Mouse (Mus musculus) MEL (cell line): Measurements from ENCODE around the gene Extl1. TPM values are rescaled to one million over a fixed set of nuclear protein-coding genes. Genes with fewer than 3 reads are reported as not detected.
A peak's percentile ranks its signal among the peaks of the same experiment; 100 is the strongest.

Source experiments
- DNase-seq: peaks from one replicate; pipeline ENCODE4 v3.0.0; 2011; ENCODE audit warnings: low read depth, low spot score
- H3K27ac ChIP-seq: 2 replicates; pipeline ENCODE4 v1.5.1; 2012; ENCODE audit warnings: low read depth, mild to moderate bottlenecking, control low read depth, low read length, moderate library complexity; ENCODE audit not compliant: control insufficient read depth
- H3K27me3 ChIP-seq, 2 experiments: fragments of 150-350 bp in 1 of 2; sonication (generic) in 1 of 2; 2 replicates each; pipeline ENCODE4 v1.6.1; 2012; ENCODE audit warnings: low read length in 2 of 2, mild to moderate bottlenecking in 2 of 2, improper control_type of control experiment in 1 of 2, moderate library complexity in 1 of 2; ENCODE audit not compliant: insufficient read depth in 2 of 2, control insufficient read depth in 1 of 2
- H3K36me3 ChIP-seq, 2 experiments: 2 replicates each; pipeline ENCODE4 v1.6.1; 2012 to 2014; ENCODE audit warnings: low read length in 2 of 2, improper control_type of control experiment in 1 of 2, inconsistent platforms in 1 of 2, mild to moderate bottlenecking in 1 of 2; ENCODE audit not compliant: insufficient read depth in 2 of 2, control insufficient read depth in 1 of 2
- H3K4me1 ChIP-seq, 2 experiments: fragments of 150-350 bp in 1 of 2; sonication (generic) in 1 of 2; 2 replicates each; pipeline ENCODE4 v1.6.1; 2012; ENCODE audit warnings: low read length in 2 of 2, improper control_type of control experiment in 1 of 2, mild to moderate bottlenecking in 1 of 2; ENCODE audit not compliant: insufficient read depth in 2 of 2, control insufficient read depth in 1 of 2
- H3K4me3 ChIP-seq, 2 experiments: fragments of 150-350 bp in 1 of 2; sonication (generic) in 1 of 2; 2 replicates each; pipeline ENCODE4 v1.5.1; 2012; ENCODE audit warnings: low read depth in 2 of 2, low read length in 2 of 2, mild to moderate bottlenecking in 2 of 2, moderate library complexity in 2 of 2, control low read depth in 1 of 2, improper control_type of control experiment in 1 of 2; ENCODE audit not compliant: control insufficient read depth in 1 of 2, insufficient read depth in 1 of 2
- H3K79me2 ChIP-seq: 2 replicates; pipeline ENCODE4 v1.6.1; 2012; ENCODE audit warnings: mild to moderate bottlenecking, low read length, moderate library complexity; ENCODE audit not compliant: control insufficient read depth, poor library complexity, insufficient read depth
- H3K9ac ChIP-seq: 2 replicates; pipeline ENCODE4 v1.6.1; 2012; ENCODE audit warnings: low read depth, mild to moderate bottlenecking, control low read depth, low read length, moderate library complexity; ENCODE audit not compliant: control insufficient read depth, poor library complexity, severe bottlenecking
- H3K9me3 ChIP-seq: fragments of 150-350 bp; sonication (generic); replicated peaks from 2 replicates; pipeline ENCODE4 v1.6.1; 2012; ENCODE audit warnings: mild to moderate bottlenecking, low read length, improper control_type of control experiment, moderate library complexity; ENCODE audit not compliant: insufficient read depth
- CHD1 ChIP-seq: IDR thresholded peaks from 2 replicates; pipeline ENCODE4 v1.6.1; 2012; ENCODE audit warnings: low read depth, mild to moderate bottlenecking, inconsistent platforms, low read length, improper control_type of control experiment
- CTCF ChIP-seq, 3 experiments: IDR thresholded peaks in 2 of 3; conservative IDR thresholded peaks in 1 of 3; 2 replicates each; pipeline ENCODE4 v1.5.1; 2011 to 2012; ENCODE audit warnings: low read length in 3 of 3, low read depth in 2 of 3, mild to moderate bottlenecking in 2 of 3, improper control_type of control experiment in 1 of 3, inconsistent platforms in 1 of 3, mixed read lengths in 1 of 3, moderate library complexity in 1 of 3; ENCODE audit not compliant: control insufficient read depth in 1 of 3, insufficient read depth in 1 of 3, poor library complexity in 1 of 3, severe bottlenecking in 1 of 3
- ELF1 ChIP-seq: IDR thresholded peaks from 2 replicates; pipeline ENCODE4 v1.6.1; 2014; ENCODE audit warnings: low read depth, mild to moderate bottlenecking, inconsistent platforms, low read length, improper control_type of control experiment, moderate library complexity
- EP300 ChIP-seq, 2 experiments: IDR thresholded peaks; 2 replicates each; pipeline ENCODE4 v1.6.1; 2011; ENCODE audit warnings: improper control_type of control experiment in 2 of 2, low read length in 2 of 2, low read depth in 1 of 2, mild to moderate bottlenecking in 1 of 2
- GABPA ChIP-seq: IDR thresholded peaks from 2 replicates; pipeline ENCODE4 v1.6.1; 2012; ENCODE audit warnings: low read depth, mild to moderate bottlenecking, inconsistent platforms, low read length, improper control_type of control experiment, moderate library complexity
- GATA1 ChIP-seq: IDR thresholded peaks from 2 replicates; pipeline ENCODE4 v1.6.1; 2011; ENCODE audit warnings: low read depth, low read length, improper control_type of control experiment
- MAFK ChIP-seq: IDR thresholded peaks from 2 replicates; pipeline ENCODE4 v1.6.1; 2011; ENCODE audit warnings: low read depth, mild to moderate bottlenecking, low read length, improper control_type of control experiment, borderline replicate concordance
- POLR2AphosphoS2 ChIP-seq: IDR thresholded peaks from 2 replicates; pipeline ENCODE4 v1.6.1; 2011; ENCODE audit warnings: low read length, improper control_type of control experiment
- RAD21 ChIP-seq: IDR thresholded peaks from 2 replicates; pipeline ENCODE4 v1.6.1; 2011; ENCODE audit warnings: mild to moderate bottlenecking, low read depth, low read length, improper control_type of control experiment
- SIN3A ChIP-seq: IDR thresholded peaks from 2 replicates; pipeline ENCODE4 v1.6.1; 2012; ENCODE audit warnings: low read length, improper control_type of control experiment, inconsistent platforms
- SMC3 ChIP-seq: IDR thresholded peaks from 2 replicates; pipeline ENCODE4 v1.6.1; 2011; ENCODE audit warnings: low read depth, low read length, improper control_type of control experiment
- TBP ChIP-seq: IDR thresholded peaks from 2 replicates; pipeline ENCODE4 v1.8.0; 2011; ENCODE audit warnings: low read depth, low read length, improper control_type of control experiment
- ZC3H11A ChIP-seq: IDR thresholded peaks from 2 replicates; pipeline ENCODE4 v1.6.1; 2012; ENCODE audit warnings: low read depth, mild to moderate bottlenecking, inconsistent platforms, low read length, improper control_type of control experiment
- ZKSCAN1 ChIP-seq: IDR thresholded peaks from 2 replicates; pipeline ENCODE4 v1.6.1; 2012; ENCODE audit warnings: low read depth, mild to moderate bottlenecking, inconsistent platforms, low read length, improper control_type of control experiment, moderate library complexity
- ZMIZ1 ChIP-seq: IDR thresholded peaks from 2 replicates; pipeline ENCODE4 v1.6.1; 2012; ENCODE audit warnings: low read depth, mild to moderate bottlenecking, inconsistent platforms, low read length, improper control_type of control experiment, moderate library complexity
- ZNF384 ChIP-seq: IDR thresholded peaks from 2 replicates; pipeline ENCODE4 v1.6.1; 2012; ENCODE audit warnings: low read depth, mild to moderate bottlenecking, inconsistent platforms, low read length, improper control_type of control experiment
- polyA plus RNA-seq, 2 experiments: library from polyadenylated mRNA; stranded (reverse) in 1 of 2; unstranded in 1 of 2; fragments of >175 nt in 1 of 2; fragments of >200 nt in 1 of 2; gene quantifications; 2 replicates each; pipeline versions ENCODE4 v1.2.1 to v1.2.4; 2012; ENCODE audit warnings: low replicate concordance in 2 of 2, low read depth in 1 of 2; ENCODE audit not compliant: insufficient read length in 2 of 2, insufficient read depth in 1 of 2, missing spikeins in 1 of 2
- total RNA-seq: library from RNA; depleted of rRNA; stranded (reverse); fragments of 300-350 nt; gene quantifications from 2 replicates; pipeline ENCODE4 v1.2.3, GENCODE M21; 2012

The Extl1 gene
- total and polyA plus RNA-seq, 3 experiments, result 0.04 to 0.33 TPM; not detected in 1

- no peak overlapping the region for H3K4me3 ChIP-seq
- no peaks in the 10 kb centered on the region for H3K4me1 ChIP-seq
- peak; percentile 33 for DNase-seq
- H3K9ac ChIP-seq, result no peak overlapping the region
- no peaks in the 10 kb centered on the region for H3K36me3 ChIP-seq
- no peaks in the 10 kb centered on the region for H3K9me3 ChIP-seq
- TF ChIP-seq ELF1 (no peak), ZNF384 (no peak), ZC3H11A (0 out of 2 replicates have a peak, but pooled peaks have one; percentile 17), GATA1 (no peak), CTCF (IDR thresholded peaks at IDR 0.05 in 2 of 3, conservative IDR thresholded peaks at IDR 0.05 in 1 of 3; ENCODE audit: control insufficient read depth in 1 of 3, insufficient read depth in 1 of 3, low read depth in 2 of 3, low read length in 3 of 3, poor library complexity in 1 of 3, severe bottlenecking in 1 of 3) (peak; percentile 15 to 56 (median 21); a peak in 3 of 6 replicates), GABPA (no peak), ZMIZ1 (no peak), RAD21 (peak; percentile 38), SMC3 (peak; percentile 60)
- H3K27ac ChIP-seq, result no peak overlapping the region
- H3K79me2 ChIP-seq, result no peaks in the 10 kb centered on the region
- peaks cover 0 to 9% of the 10 kb centered on the region in 2 experiments; a peak in 3 of 4 replicates for H3K27me3 ChIP-seq
Observed at GRCm38 (mm10) chr4:134321524-134321923, 62.1 kb downstream of the Extl1 start.

GRCm38 (mm10) chr4:134319674-134320073, 64.0 kb downstream of the Extl1 start:
- TF ChIP-seq SIN3A (no peak), ZC3H11A (no peak), CHD1 (no peak), POLR2AphosphoS2 (no peak), ELF1 (no peak), ZMIZ1 (no peak), MAFK (no peak)
- TF ChIP-seq, all 39 proteins: peak for 0
- DNase-seq, result no peak

GRCm38 (mm10) chr4:134319074-134319473, 64.6 kb downstream of the Extl1 start:
- no peak overlapping the region for H3K9ac ChIP-seq
- no peak overlapping the region for H3K27ac ChIP-seq
- H3K36me3 ChIP-seq, result no peaks in the 10 kb centered on the region
- TF ChIP-seq EP300 (IDR thresholded peaks at IDR 0.05; ENCODE audit: low read depth in 1 of 2, low read length in 2 of 2), result no peak
- no peak for TF ChIP-seq GATA1
- TF ChIP-seq TBP, result no peak
- no peak for TF ChIP-seq ZKSCAN1
- TF ChIP-seq, all 39 proteins: peak for 0
- H3K4me1 ChIP-seq, result no peaks in the 10 kb centered on the region
- no peaks in the 10 kb centered on the region for H3K9me3 ChIP-seq
- DNase-seq, result no peak
- H3K27me3 ChIP-seq, result peaks cover 0 to 10% of the 10 kb centered on the region in 2 experiments; a peak in 3 of 4 replicates
- no peaks in the 10 kb centered on the region for H3K79me2 ChIP-seq
- no peak overlapping the region for H3K4me3 ChIP-seq

More at GRCm38 (mm10) chr4:134319674-134320073, 64.0 kb downstream of the Extl1 start:
- no peak overlapping the region for H3K4me3 ChIP-seq
- no peaks in the 10 kb centered on the region for H3K4me1 ChIP-seq
- no peaks in the 10 kb centered on the region for H3K36me3 ChIP-seq
- H3K9me3 ChIP-seq, result no peaks in the 10 kb centered on the region
- H3K9ac ChIP-seq, result no peak overlapping the region
- H3K27me3 ChIP-seq, result peaks cover 0 to 10% of the 10 kb centered on the region in 2 experiments; a peak in 3 of 4 replicates
- H3K27ac ChIP-seq, result no peak overlapping the region
- no peaks in the 10 kb centered on the region for H3K79me2 ChIP-seq
